ENCODE assay signal across 26 mouse cellular contexts in genomic region chr3:6872170-6872569, GRCm38 (mm10).
"Had no signal": no experiment of that assay in that cellular context is flagged by ENCODE, and none has a peak within 500 bp of the region (broad histone marks: within the 10 kb centered on the region; RNA-seq: fewer than 3 reads in every experiment).

No protein-coding gene starts in this region.

- H3K4me2 ChIP-seq: heart, embryonic 12.5 days; hindbrain, embryonic 12.5 days; hindbrain, embryonic 14.5 days; intestine, embryonic 15.5 days; limb, embryonic 13.5 days; limb, embryonic 15.5 days had no signal

- H3K27me3 ChIP-seq: heart, embryonic 12.5 days; hindbrain, embryonic 12.5 days; intestine, embryonic 15.5 days; limb, embryonic 13.5 days; limb, embryonic 15.5 days had no signal

- H3K4me1 ChIP-seq: heart, embryonic 10.5 days; heart, embryonic 12.5 days; hindbrain, embryonic 10.5 days; hindbrain, embryonic 12.5 days; intestine, embryonic 15.5 days; limb, embryonic 13.5 days; limb, embryonic 15.5 days had no signal

- DNase-seq: gastrocnemius, adult 2 months; gastrocnemius, postnatal 10 days; gastrocnemius, postnatal 25 days; heart, adult 18-20 months; heart, postnatal 10 days; heart, postnatal 4 days; kidney, adult 18-20 months; kidney, adult 8-10 months; kidney, postnatal 10 days; kidney, postnatal 25 days; kidney, postnatal 4 days; layer of hippocampus, adult 9-11 months; layer of hippocampus, postnatal 36 days; left cerebral cortex, postnatal 4 days had no signal

- H3K4me3 ChIP-seq: gastrocnemius, adult 2 months; heart, embryonic 10.5 days; heart, embryonic 12.5 days; hindbrain, embryonic 10.5 days; hindbrain, embryonic 12.5 days; intestine, embryonic 15.5 days; layer of hippocampus, adult 2 months; limb, embryonic 13.5 days; limb, embryonic 15.5 days had no signal

- H3K36me3 ChIP-seq: heart, embryonic 10.5 days; heart, embryonic 12.5 days; hindbrain, embryonic 10.5 days; hindbrain, embryonic 12.5 days; intestine, embryonic 15.5 days; limb, embryonic 13.5 days; limb, embryonic 15.5 days had no signal

- H3K9me3 ChIP-seq: heart, embryonic 10.5 days; heart, embryonic 12.5 days; hindbrain, embryonic 10.5 days; hindbrain, embryonic 12.5 days; intestine, embryonic 15.5 days; limb, embryonic 13.5 days; limb, embryonic 15.5 days had no signal

- ATAC-seq: hindbrain, embryonic 16.5 days; inflammation-experienced regulatory T-cells, adult 6 months; intestine, embryonic 15.5 days; intestine, postnatal 0 days had no signal

- H3K27ac ChIP-seq: gastrocnemius, adult 2 months; heart, embryonic 10.5 days; hindbrain, embryonic 10.5 days; hindbrain, embryonic 12.5 days; hindbrain, embryonic 14.5 days; intestine, embryonic 15.5 days; layer of hippocampus, adult 2 months; limb, embryonic 13.5 days; limb, embryonic 15.5 days had no signal

- H3K9ac ChIP-seq: heart, embryonic 12.5 days; hindbrain, embryonic 12.5 days; hindbrain, embryonic 14.5 days; intestine, embryonic 15.5 days; limb, embryonic 13.5 days; limb, embryonic 15.5 days had no signal
